Mouse (Mus musculus): ENCODE data around the gene Slc25a18. TPM values are rescaled to one million over a fixed set of nuclear protein-coding genes. Genes with fewer than 3 reads are reported as not detected.

The Slc25a18 gene
- total and polyA plus RNA-seq, 2 experiments from 2014 or later = 35.8 to 73.9 TPM

GRCm38 (mm10) chr6:120746416-120746815 lies 27.0 kb upstream of the Slc25a18 start:
- no peaks in the 10 kb centered on the region for H3K9me3 ChIP-seq (ENCODE audit: low read length)
- TF ChIP-seq CTCF (IDR thresholded peaks at IDR 0.05) = no peak
- H3K4me1 ChIP-seq (ENCODE audit: insufficient read depth, low read length) = no peaks in the 10 kb centered on the region
- no peak overlapping the region for H3K9ac ChIP-seq (replicated peaks; ENCODE audit: low read length, poor library complexity, severe bottlenecking)
- H3K36me3 ChIP-seq (ENCODE audit: insufficient read depth, low read length) = no peaks in the 10 kb centered on the region
- ATAC-seq (ENCODE audit: low FRiP score) (no peak), DNase-seq (ENCODE audit: low spot score) (no peak)
- 94% methylated on average over 2 of the region's 2 CpGs for WGBS
- no peak overlapping the region for H3K27ac ChIP-seq (ENCODE audit: low read depth, low read length)
- no peak overlapping the region for H3K4me3 ChIP-seq (ENCODE audit: low read depth, low read length)
- no peak overlapping the region for H3K4me2 ChIP-seq (ENCODE audit: low read depth, low read length, poor library complexity, severe bottlenecking)
- H3K27me3 ChIP-seq (ENCODE audit: insufficient read depth, low read length) = no peaks in the 10 kb centered on the region

GRCm38 (mm10) chr6:120761151-120761550 lies 12.2 kb upstream of the Slc25a18 start:
- no peak for TF ChIP-seq CTCF (IDR thresholded peaks at IDR 0.05)
- Histone ChIP-seq H3K4me2 (ENCODE audit: low read depth, low read length, poor library complexity, severe bottlenecking) (no peak overlapping the region), H3K27ac (ENCODE audit: low read depth, low read length) (no peak overlapping the region), H3K27me3 (ENCODE audit: insufficient read depth, low read length) (no peaks in the 10 kb centered on the region), H3K4me3 (ENCODE audit: low read depth, low read length) (no peak overlapping the region), H3K9ac (replicated peaks; ENCODE audit: low read length, poor library complexity, severe bottlenecking) (no peak overlapping the region), H3K36me3 (ENCODE audit: insufficient read depth, low read length) (peaks cover 8% of the 10 kb centered on the region; the same call in 1 of the 2 replicates), H3K9me3 (ENCODE audit: low read length) (no peaks in the 10 kb centered on the region), H3K4me1 (ENCODE audit: insufficient read depth, low read length) (no peaks in the 10 kb centered on the region)
- ATAC-seq (ENCODE audit: low FRiP score) (no peak), DNase-seq (ENCODE audit: low spot score) (no peak)
- WGBS = 83% methylated on average over 2 of the region's 2 CpGs

GRCm38 (mm10) chr6:120769972-120770371 lies 3.4 kb upstream of the Slc25a18 start:
- peaks cover 4% of the 10 kb centered on the region for H3K4me1 ChIP-seq (ENCODE audit: insufficient read depth, low read length)
- no peak for ATAC-seq (ENCODE audit: low FRiP score)
- WGBS = 80% methylated on average over 1 of the region's 1 CpGs
- H3K27ac ChIP-seq (ENCODE audit: low read depth, low read length) = no peak overlapping the region
- no peak overlapping the region for H3K9ac ChIP-seq (replicated peaks; ENCODE audit: low read length, poor library complexity, severe bottlenecking)
- DNase-seq (ENCODE audit: low spot score) = no peak
- TF ChIP-seq CTCF (IDR thresholded peaks at IDR 0.05) = no peak
- no peaks in the 10 kb centered on the region for H3K36me3 ChIP-seq (ENCODE audit: insufficient read depth, low read length)
- no peak overlapping the region for H3K4me3 ChIP-seq (ENCODE audit: low read depth, low read length)
- H3K9me3 ChIP-seq (ENCODE audit: low read length) = no peaks in the 10 kb centered on the region
- H3K27me3 ChIP-seq (ENCODE audit: insufficient read depth, low read length) = no peaks in the 10 kb centered on the region
- H3K4me2 ChIP-seq (ENCODE audit: low read depth, low read length, poor library complexity, severe bottlenecking) = no peak overlapping the region

DNA sequence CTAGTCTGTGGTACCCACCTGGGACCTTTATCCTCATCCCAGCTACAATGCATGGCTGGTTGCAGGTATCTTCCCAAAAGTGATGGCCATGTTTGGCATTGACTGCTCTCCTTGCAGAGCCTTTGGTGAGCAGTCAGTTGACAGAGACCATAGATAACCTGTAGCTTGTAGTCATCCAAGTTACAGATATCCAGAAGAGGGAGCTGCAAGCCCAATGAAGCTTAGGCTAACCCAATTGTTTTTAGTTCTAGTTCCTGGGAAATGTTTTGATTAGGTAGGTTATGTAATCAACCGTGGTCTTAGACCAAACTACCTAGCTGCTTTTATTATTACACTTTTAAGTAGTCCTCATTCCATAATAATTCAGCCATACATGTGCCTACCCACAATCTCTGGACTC lies 2.0 kb upstream of the Slc25a18 start:
- Histone ChIP-seq H3K27me3 (ENCODE audit: insufficient read depth, low read length) (no peaks in the 10 kb centered on the region), H3K36me3 (ENCODE audit: insufficient read depth, low read length) (no peaks in the 10 kb centered on the region), H3K4me2 (ENCODE audit: low read depth, low read length, poor library complexity, severe bottlenecking) (no peak overlapping the region), H3K9ac (replicated peaks; ENCODE audit: low read length, poor library complexity, severe bottlenecking) (no peak overlapping the region), H3K9me3 (ENCODE audit: low read length) (no peaks in the 10 kb centered on the region), H3K4me3 (ENCODE audit: low read depth, low read length) (no peak overlapping the region), H3K4me1 (ENCODE audit: insufficient read depth, low read length) (peaks cover 4% of the 10 kb centered on the region), H3K27ac (ENCODE audit: low read depth, low read length) (no peak overlapping the region)
- DNase-seq (ENCODE audit: low spot score) = no peak
- 90% methylated on average over 1 of the region's 1 CpGs for WGBS
- TF ChIP-seq CTCF (IDR thresholded peaks at IDR 0.05) = no peak
- no peak for ATAC-seq (ENCODE audit: low FRiP score)

- peaks cover 4% of the 10 kb centered on the region for H3K4me1 ChIP-seq (ENCODE audit: insufficient read depth, low read length)
Observed at GRCm38 (mm10) chr6:120772025-120772424, 1.4 kb upstream of the Slc25a18 start.

GRCm38 (mm10) chr6:120773763-120774162 lies 385 bp downstream of the Slc25a18 start:
- H3K36me3 ChIP-seq (ENCODE audit: insufficient read depth, low read length) = no peaks in the 10 kb centered on the region
- H3K27me3 ChIP-seq (ENCODE audit: insufficient read depth, low read length) = no peaks in the 10 kb centered on the region
- ATAC-seq (ENCODE audit: low FRiP score) (no peak), DNase-seq (ENCODE audit: low spot score) (peak; percentile 27)
- no peak for TF ChIP-seq CTCF (IDR thresholded peaks at IDR 0.05)
- 30% methylated on average over 6 of the region's 6 CpGs for WGBS
- H3K4me1 ChIP-seq (ENCODE audit: insufficient read depth, low read length) = peaks cover 4% of the 10 kb centered on the region
- no peak overlapping the region for H3K9ac ChIP-seq (replicated peaks; ENCODE audit: low read length, poor library complexity, severe bottlenecking)
- H3K4me2 ChIP-seq (ENCODE audit: low read depth, low read length, poor library complexity, severe bottlenecking) = peak overlapping the region; percentile 3; the same call in 1 of the 2 replicates
- H3K4me3 ChIP-seq (ENCODE audit: low read depth, low read length) = no peak overlapping the region
- H3K9me3 ChIP-seq (ENCODE audit: low read length) = no peaks in the 10 kb centered on the region
- H3K27ac ChIP-seq (ENCODE audit: low read depth, low read length) = peak overlapping the region; percentile 70

More at GRCm38 (mm10) chr6:120772025-120772424, 1.4 kb upstream of the Slc25a18 start:
- no peaks in the 10 kb centered on the region for H3K9me3 ChIP-seq (ENCODE audit: low read length)
- no peak overlapping the region for H3K4me2 ChIP-seq (ENCODE audit: low read depth, low read length, poor library complexity, severe bottlenecking)
- DNase-seq (ENCODE audit: low spot score) (no peak), ATAC-seq (ENCODE audit: low FRiP score) (no peak)
- no peak overlapping the region for H3K27ac ChIP-seq (ENCODE audit: low read depth, low read length)
- H3K9ac ChIP-seq (replicated peaks; ENCODE audit: low read length, poor library complexity, severe bottlenecking) = no peak overlapping the region
- H3K4me3 ChIP-seq (ENCODE audit: low read depth, low read length) = no peak overlapping the region
- TF ChIP-seq CTCF (IDR thresholded peaks at IDR 0.05) = no peak
- H3K27me3 ChIP-seq (ENCODE audit: insufficient read depth, low read length) = no peaks in the 10 kb centered on the region
- H3K36me3 ChIP-seq (ENCODE audit: insufficient read depth, low read length) = no peaks in the 10 kb centered on the region
